Mouse (Mus musculus) ES-E14 (cell line): ENCODE measurements at regions not wholly inside any gene's neighbourhood (a gene's known extent, or its start where the extent isn't known, plus 50 kb on each side); places are given as distances from the start of the nearest gene placed in this dataset.

Experiments
- CHD2 ChIP-seq: IDR thresholded peaks from 2 replicates; pipeline ENCODE4 v1.6.1; 2014; ENCODE audit warnings: mild to moderate bottlenecking, low read depth, low read length, inconsistent platforms
- MAFK ChIP-seq: IDR thresholded peaks from 2 replicates; pipeline ENCODE4 v1.6.1; 2014; ENCODE audit warnings: mild to moderate bottlenecking, low read depth, low read length, inconsistent platforms; ENCODE audit not compliant: insufficient read depth
- ZC3H11A ChIP-seq: IDR thresholded peaks from 2 replicates; pipeline ENCODE4 v1.6.1; 2012; ENCODE audit warnings: low read depth, mild to moderate bottlenecking, inconsistent platforms, low read length, borderline replicate concordance

- TF ChIP-seq MAFK = no peak
- no peak for TF ChIP-seq ZC3H11A
- TF ChIP-seq CHD2 = no peak
Measured at GRCm38 (mm10) chr3:137790340-137790739, 73.9 kb upstream of the H2afz start.
